Mouse (Mus musculus) embryo, embryonic 10 days (tissue): ENCODE measurements around the gene Insig1.

ENCODE experiments used
- DNase-seq: peaks from one replicate; pipeline ENCODE4 v3.0.0-alpha.2; 2015; ENCODE audit warnings: low spot score

Insig1 gene

DNA sequence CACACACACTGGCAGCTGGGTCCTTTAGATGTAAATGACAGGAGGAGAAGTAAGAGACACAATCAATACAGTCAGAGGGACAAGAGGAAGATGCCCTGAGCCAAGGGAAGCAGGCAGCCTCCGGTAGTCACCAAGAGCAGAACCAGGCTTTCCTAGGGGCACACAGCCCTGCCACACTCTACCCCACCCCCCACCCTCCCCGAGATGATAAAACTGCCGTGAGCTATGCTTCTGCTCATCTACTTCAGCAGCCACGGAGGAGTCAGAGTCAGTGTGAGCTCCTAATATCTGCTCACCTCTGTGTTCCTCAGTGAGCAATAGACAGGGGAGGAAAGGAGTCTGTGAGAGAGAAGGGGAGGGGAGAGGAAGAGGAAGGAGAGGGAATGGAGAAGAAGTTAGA, 5.9 kb upstream of the Insig1 start:
- DNase-seq = no peak

DNA sequence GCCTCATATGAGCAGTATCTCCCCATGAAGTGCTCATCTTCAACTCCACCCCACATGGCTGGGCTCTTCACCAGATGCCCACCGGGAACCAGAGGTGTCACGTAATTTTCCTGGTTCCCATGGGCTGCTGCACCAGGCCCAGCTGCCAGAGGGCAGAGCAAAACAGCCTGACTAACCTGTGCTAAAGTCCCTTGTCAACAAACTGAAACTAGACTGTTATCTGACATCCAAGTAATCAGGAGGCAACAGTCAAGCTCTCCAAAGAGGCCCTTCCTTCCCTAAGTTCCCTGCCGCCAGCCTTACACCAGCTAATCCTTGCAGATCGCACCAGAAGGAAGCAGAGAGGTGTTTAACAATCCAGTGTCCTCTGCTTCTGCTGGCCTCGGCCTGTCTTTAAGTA, 4.9 kb upstream of the Insig1 start:
- no peak for DNase-seq

DNA sequence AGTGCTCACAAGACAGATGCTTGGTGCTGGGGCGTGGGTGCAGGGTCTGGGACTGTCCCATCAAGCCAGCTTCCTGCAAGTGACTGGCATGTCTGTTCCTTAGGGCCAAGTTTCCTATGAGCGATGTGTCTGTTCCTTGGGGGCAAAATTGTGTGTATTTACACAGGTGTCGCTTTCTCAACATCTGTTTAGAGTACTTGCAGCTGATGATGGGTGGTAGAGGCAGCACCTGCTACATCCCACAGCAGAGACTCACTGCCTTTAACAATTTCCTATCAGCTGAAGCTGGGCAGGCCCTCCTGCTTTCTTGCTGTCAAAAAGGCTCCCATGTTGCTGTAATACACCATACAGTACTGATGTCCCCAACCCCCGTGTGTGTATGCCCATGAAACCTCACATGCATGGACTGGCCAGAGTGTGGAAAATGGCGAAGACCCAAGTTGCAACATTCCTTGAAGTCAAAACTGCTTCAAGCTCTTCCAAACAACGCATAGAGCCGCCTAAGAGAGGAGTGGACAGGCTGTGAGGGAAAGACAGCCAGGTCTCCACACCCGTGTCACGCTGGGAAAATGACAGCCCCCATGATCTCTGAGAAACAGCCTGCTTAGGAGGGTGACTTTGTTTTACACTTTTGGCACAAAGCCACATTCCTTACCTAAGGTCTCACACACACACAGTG, 875 bp upstream of the Insig1 start:
- DNase-seq = peak; percentile 34

DNA sequence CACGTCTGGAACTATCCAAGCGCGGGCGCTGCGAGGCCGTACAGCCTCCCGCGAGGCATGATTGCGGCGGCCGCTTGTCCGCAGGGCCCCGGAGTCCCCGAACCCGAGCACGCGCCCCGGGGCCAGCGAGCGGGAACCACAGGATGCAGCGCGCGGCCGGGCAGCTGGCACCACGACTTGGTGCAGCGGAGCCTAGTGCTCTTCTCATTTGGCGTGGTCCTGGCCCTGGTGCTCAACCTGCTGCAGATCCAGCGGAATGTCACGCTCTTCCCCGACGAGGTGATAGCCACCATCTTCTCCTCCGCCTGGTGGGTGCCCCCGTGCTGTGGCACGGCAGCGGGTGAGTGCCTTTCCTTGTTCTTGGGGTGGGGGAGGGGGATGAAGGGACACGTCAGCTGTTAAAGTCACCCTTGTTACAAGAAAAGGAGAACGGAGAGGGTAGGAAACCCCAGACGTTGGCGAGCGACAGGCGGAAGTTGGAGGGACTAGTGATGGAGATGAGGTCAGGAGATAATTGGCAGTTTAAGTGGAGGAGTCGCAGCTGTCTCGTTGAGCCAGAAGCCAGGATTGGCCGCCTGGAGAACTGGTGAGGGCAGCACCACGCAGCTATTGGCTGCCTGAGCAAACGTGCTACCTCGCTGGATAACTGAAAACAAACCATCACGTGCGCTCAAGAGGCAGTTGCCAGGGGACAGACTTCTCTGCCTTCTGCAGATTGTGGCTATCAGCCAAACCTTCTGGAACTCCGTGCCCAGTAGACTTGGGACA, 477 bp downstream of the Insig1 start:
- DNase-seq = peak; percentile 95

DNA sequence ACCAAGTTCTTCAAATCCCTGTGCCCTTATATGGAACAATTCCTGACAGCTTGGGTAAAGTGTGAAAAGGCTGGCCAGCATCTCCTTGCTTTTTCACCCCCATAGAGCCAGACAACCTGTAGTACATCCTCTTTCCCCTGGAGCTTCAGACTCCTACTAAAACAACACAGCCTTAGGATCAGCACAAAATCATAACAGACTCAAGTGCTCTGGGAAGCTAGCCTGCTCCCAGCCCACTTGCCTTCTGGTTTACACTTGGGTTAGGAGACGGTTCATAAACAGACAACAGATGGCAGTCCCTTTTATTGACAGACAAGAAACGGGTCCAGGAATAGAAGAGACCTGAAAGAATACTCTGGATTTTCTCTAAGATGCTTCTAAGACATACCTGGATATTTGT, 8.3 kb downstream of the Insig1 start:
- DNase-seq = no peak

DNA sequence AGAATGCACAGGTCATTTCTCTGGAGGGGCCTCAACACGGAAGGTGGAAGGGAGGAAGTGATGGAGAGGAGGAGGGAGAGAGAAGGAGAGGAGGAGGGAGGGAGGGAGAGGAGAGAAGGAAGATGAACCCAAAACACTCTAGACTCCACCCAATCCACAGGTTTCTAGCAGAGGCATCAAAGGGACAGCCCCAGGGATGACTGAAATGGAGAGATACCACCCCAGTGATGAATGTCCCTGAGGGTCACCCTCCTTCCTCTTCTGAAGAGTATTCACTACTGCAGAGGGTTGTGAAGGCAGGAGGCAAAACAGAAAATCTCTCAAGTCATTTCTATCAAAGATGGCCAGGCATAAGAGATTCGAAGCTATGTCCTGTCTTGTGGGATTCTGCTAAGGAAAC, 10.0 kb downstream of the Insig1 start:
- no peak for DNase-seq

DNA sequence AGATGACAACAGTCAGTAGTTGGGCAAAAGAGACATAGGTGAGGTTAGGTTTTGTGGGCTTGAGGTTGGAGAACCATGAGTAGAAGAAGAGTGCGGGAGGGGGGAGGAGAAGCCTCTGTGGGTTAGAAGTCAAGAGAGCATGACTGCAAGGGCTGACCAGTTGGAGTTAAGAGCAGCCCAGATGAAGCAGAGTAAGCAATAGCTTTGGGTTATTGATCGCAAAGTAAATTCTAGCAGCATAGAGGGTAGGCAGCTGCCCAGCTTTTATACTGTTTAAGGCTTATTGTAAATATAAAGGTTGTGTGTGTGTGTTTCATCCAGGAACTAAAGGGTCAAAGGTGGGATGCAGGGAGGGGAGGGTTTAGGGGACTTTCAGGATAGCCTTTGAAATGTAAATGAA, 10.7 kb downstream of the Insig1 start:
- DNase-seq = no peak

DNA sequence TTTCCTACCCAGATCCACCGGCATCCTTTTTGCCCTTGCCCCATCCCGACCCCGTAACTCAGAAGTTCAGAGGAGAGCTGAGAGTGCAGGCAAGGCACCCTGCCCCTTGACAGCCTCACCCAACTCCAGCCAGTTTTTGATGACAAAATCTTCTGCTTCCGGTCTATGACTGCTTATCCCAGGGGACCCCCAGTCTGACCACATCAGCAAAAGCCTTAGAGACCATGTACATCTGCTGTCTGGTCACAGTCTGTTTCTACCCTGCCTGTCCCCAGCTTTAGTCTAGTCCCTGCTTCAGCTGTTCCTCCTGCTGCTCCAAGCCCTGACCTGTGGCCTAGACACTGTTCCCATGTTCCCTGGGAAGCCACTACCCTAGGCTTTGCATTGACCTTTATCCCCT, 11.1 kb downstream of the Insig1 start:
- no peak for DNase-seq

DNA sequence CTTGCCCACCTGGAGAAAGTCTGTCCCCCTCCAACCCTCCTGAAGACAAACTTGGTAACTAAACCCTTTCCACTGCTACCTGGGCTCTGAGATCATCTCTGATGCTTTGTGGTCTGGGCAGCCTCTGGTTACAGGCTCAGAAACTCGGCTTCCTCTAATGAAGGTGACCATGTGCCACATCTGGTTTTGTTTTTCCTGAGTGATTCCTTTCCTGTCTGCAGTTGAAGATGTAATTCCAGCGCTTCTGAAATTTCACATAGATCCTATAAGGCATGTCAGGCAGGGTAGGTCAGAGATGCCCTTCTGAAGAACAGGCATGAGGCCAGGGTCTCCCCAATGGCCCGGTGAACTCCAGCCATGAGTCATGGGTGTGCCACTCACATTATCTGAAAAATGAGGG, 11.6 kb downstream of the Insig1 start:
- DNase-seq = peak; percentile 37

DNA sequence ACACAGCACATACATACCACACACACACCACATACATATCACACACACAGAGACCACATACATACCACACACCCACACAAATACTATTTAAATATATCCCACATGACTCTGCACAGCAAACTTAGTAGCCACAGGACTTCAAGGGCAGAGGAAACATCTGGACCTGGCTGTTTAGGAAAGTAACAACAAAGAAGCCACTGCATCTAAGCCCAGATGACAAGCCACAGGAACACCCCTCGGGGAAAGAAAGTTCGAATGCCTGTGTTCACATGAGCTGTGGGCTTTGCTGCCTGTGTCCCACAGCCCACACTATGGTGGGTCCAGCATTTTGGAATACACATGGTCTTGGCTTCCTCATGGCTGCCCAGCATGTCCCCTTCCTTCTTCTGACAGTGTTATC, 13.6 kb downstream of the Insig1 start:
- DNase-seq = no peak

DNA sequence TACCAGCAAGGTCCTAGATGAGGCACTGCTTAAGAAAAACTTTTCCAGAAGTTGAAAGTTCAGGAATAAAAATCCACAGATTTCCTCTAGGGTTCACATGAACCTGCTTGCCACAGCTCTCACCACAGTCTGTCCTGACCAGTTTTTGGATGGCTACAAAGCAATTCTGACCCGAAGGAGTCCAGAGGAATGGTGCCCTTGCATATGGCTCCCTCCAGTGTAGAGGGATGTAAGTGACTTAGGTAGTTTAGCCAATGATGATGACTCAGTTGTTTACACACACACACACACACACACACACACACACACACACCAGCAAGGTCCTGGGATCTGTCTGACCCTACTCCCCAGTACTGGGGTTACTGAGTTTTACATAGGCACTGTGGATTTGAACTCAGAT, 19.4 kb downstream of the Insig1 start:
- DNase-seq = no peak

DNA sequence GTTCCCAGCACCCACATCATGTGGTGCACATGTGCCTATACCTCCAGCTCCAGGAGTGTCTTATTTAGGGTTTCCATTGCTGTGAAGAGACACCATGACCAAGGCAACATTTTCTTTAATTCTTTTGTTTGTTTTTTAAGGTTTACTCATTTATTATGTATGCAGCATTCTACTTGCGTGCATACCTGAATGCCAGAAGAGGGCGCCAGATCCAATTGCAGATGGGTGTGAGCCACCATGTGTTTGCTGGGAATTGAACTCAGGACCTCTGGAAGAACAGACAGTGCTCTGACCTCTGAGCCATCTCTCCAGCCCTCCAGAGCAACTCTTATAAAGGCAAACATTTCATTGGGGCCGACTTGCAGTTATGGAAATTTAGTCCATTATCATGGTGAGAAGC, 21.2 kb downstream of the Insig1 start:
- DNase-seq = no peak

DNA sequence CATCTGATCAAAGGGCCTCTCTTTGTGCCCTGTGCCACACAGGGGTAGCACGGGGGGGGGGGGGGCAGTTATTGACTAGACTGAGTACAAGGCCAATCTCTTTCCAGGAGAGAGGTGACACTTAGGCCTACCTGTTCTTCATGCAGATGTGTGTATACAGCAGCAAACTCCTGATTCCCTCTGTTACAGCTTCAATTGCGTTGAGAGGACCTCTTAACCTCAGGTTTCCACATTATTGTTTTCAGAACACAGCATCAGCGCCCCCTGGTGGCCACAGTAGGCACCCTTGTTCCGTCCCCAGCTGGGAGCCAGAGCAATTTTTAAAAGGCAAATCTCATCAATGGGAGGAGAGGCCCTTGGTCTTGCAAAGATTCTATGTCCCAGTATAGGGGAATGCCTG, 22.7 kb downstream of the Insig1 start:
- DNase-seq = peak; percentile 86

DNA sequence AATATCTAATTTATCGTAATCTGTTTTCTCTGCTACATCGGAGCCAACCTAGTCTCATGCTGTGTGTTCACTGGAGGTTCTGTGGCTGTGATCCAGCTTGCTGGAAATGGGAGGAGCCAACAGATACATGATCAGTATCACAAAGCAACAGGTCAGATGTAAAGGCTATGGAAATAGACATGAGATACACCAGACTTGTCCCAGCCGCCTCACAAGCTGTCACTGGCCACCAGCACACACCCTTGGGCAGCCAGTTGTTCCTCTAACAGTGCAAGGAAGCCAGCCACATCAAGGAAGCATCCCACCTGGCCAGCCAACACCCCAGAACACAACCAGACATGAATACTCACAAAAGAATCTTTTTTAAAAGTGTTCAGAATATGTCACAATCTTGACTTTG, 23.2 kb downstream of the Insig1 start:
- DNase-seq = no peak

DNA sequence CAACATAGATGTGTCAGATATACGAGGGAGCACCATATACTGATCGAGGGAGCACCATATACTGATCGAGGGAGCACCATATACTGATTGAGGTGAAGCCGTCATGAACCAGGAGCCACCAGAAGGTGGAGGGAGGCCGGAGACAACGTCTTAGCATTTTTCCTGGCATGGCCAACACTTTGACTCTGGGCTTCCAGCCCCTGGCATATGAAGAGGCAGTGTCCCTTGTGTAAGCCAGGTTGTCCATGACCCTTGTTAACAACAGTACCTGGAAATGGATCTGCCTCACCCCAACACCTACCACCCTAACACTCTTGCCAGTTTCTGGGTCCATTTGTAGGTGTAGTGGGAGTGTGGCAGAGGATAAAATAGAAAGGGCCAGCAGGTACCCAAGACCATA, 23.7 kb downstream of the Insig1 start:
- DNase-seq = no peak

DNA sequence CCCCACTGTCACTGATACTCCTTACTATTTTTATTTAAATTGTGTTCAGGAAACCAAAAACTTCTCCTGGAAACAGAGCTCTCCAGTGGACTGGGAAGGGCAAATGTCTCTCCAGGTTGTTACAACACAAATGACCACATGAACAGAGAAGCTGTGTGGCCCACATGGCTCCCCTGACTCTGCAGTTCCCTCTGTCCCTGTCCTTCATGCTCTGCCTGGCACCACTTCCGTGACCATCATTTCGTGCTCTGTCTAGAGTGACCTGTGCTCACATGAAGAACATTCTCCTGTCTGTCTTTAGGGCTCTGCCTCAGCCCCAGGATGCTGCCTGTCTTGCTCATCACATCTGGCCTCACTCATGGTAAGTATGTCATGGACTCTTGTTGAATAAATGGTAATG, 24.5 kb downstream of the Insig1 start:
- no peak for DNase-seq

DNA sequence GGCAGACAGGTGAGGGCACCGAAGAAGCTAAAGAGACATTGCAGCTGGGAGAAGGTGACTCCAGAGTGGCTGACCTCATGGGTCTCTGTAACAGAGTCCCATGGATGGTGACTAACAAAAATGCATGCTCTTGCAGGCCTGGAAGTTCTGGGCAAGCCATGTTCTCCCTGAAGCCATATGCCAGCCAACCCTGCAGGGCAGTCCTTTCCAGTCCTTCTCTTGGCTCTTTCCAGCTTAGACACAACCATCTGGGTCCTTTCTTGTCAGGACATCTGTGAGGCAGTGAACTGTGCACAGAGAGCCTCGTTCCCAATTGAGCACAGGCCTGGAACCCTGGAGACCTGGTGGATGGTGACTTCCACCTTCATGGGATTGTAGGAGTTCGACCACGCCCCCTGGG, 35.8 kb downstream of the Insig1 start:
- DNase-seq = no peak

DNA sequence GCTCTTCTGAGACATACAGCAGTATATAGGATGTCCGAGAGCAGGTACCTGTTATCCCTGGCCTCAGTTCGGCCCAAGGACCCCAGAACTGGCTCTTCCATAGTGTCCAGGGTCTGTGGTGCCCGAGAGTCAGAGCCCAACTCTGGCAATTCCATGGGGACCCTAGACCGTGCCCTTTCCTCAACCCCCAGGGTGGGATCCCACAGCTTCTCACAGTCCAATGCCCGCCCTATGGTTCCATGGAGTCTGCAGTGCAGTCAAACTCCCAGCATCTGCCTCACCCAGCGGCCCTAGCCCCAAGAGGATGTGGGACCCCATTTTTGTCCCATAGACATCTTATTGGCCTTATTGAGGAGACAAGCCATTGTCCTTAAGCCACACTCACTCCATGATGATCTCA, 36.8 kb downstream of the Insig1 start:
- DNase-seq = no peak

DNA sequence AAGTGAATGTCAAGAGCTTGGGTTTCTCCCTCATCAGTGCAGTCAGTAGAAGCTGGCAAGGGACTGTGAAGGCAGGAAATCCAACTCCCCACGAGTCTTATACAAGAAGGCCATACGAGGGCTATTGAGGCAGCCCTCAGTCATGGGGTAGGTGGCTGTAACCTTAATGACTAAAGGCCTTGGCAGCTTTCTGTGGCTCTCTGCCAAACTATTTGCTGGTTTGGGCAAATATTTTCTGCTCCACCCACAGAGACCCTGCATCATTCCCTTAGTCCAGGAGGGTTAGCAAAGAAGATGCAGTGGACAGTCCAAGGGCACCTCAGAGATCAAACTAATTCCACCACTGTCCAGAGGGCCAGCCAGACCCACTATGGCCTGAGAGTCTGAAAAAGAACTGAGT, 39.7 kb downstream of the Insig1 start:
- DNase-seq = no peak

DNA sequence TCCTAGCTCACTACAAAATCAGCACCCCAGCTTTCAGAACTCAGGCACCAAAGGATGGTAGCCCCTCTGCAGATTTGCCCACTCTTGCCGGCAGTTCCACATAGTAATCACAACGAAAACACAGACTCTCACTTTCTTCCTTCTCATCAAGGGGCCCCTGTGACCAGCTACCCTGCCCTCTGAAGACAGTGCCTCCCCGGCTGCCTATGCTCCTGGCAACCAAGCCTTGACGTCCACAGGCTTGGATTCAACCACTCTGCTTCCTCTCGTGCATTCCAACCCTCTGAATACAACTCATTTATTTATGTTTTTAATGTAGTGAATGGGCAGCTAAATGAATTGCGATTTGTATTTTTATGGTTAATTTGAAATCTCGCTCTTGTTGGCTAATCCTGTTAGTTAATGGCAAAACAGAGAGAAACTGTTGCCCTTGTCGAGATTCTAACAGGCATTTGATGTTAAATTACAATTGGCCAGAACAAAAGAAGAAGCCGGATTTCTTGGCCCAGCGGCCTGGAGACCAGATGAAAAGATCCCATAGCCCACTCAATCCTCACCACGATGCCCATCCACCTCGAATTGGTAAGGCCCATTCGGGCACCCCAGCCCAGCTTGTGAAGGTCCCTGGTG, 46.2 kb downstream of the Insig1 start:
- no peak for DNase-seq

DNA sequence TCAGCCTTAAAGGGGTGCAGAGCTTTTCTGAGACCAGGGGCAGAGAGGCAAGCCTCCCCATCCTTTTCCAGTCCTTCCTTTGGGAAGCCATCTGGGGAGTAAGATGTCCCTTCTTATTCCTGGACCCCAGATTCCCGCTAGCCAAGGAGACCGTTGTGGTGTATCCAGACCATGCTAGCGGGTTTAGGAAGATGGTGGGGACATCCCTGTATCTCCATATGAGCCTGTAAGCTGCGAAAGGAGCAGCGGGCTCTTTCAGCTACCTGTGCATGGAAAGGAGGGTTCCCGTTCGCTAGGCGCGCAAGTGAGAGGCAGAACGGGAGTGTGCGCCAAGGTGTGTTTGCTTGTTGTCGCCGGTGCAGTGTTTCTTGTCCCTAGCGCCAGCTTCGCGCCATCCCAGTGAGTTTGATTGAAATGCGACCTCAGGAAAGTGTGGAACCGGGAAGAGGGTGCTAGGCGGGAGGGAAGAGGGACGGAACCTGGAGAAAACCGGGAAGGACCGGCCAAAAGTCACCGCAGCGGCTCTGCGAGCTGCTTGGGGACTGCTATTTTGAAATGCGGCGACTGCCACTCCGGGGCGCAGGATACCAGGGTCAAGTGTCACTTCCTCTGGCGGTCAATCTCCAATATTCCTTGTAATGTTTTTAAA, 46.8 kb downstream of the Insig1 start:
- DNase-seq = peak; percentile 73

DNA sequence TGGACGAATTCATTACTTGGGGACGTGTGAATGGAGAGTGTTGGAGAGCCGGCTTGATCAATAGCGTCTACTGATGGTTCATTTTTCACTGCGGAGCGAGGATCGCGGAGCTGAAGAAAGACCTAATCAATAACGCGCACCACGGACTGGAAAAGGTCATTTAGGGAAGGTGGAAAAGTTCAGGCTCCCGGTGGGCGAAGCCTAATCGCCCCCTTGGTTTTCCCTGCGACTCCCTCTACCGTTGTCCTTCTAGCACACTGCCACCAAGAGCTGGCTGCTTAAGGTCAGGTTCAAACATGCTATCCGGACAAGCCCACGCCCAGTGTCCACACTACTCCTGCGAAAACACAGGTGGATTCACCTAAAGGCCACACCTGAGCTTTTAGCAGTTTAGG, 47.4 kb downstream of the Insig1 start:
- no peak for DNase-seq

DNA sequence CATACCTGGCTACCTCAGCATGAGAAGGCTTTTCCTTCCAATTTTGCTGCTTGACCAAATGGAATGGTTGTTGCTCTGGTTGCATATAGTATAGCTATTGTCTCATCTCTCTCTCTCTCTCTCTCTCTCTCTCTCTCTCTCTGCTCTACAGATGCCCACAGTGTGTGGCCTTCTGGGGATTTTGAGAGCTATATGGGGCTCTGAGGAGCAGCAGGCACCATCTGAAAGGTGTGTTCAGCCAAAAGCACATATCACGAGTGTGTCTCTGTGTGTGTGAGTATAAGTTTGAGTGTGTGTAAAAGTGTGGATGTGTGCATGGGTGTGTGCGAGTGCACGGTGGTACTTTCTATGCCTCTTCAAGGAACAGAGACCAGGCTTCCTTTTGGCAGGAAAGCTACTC, 48.4 kb downstream of the Insig1 start:
- no peak for DNase-seq
